Mouse (Mus musculus) kidney, embryonic 16.5 days (tissue): ENCODE measurements at regions not wholly inside any gene's neighbourhood (a gene's known extent, or its start where the extent isn't known, plus 50 kb on each side); places are given as distances from the start of the nearest gene placed in this dataset.

Source experiments
- ATAC-seq: fragments of 200-750 bp; cut with Nextera tagmentation; 2 replicates; pipeline ENCODE4 v1.8.0; 2017; ENCODE audit warnings: moderate TSS enrichment; ENCODE audit not compliant: low FRiP score, low TSS enrichment
- H3K27ac ChIP-seq: fragments of 300-500 bp; sonication (generic); 2 replicates; pipeline ENCODE4 v1.5.1; 2014; ENCODE audit warnings: low read length
- H3K27me3 ChIP-seq: fragments of 300-500 bp; sonication (generic); 2 replicates; pipeline ENCODE4 v1.6.1; 2014; ENCODE audit warnings: low read length, control low read depth, mixed read lengths; ENCODE audit not compliant: insufficient read depth
- H3K36me3 ChIP-seq: fragments of 300-500 bp; sonication (generic); 2 replicates; pipeline ENCODE4 v1.6.1; 2014; ENCODE audit warnings: low read length, control low read depth, mixed read lengths; ENCODE audit not compliant: insufficient read depth
- H3K4me1 ChIP-seq: fragments of 300-500 bp; sonication (generic); 2 replicates; pipeline ENCODE4 v1.6.1; 2014; ENCODE audit warnings: low read length, control low read depth, mixed read lengths; ENCODE audit not compliant: insufficient read depth
- H3K4me2 ChIP-seq: fragments of 300-500 bp; sonication (generic); replicated peaks from 2 replicates; pipeline ENCODE4 v1.6.1; 2014; ENCODE audit warnings: low read depth, low read length
- H3K4me3 ChIP-seq: fragments of 300-500 bp; sonication (generic); 2 replicates; pipeline ENCODE4 v1.5.1; 2014; ENCODE audit warnings: mild to moderate bottlenecking, low read length
- H3K9ac ChIP-seq: fragments of 300-500 bp; sonication (generic); replicated peaks from 2 replicates; pipeline ENCODE4 v1.6.1; 2014; ENCODE audit warnings: low read length
- H3K9me3 ChIP-seq: fragments of 300-500 bp; sonication (generic); 2 replicates; pipeline ENCODE4 v1.6.1; 2016; ENCODE audit warnings: low read length, control low read depth
- WGBS: fragments of 180-500 bp; shearing (Covaris S2); extraction: QIAGEN DNeasy Blood & Tissue Kit; methylation state at CpG from one replicate; pipeline ENCODE4 v1.1.7; 2014; 5-methylcytosine and 5-hydroxymethylcytosine counted together

GRCm38 (mm10) chr15:59188371-59188770, 299.3 kb downstream of the Gm49356 start:
- ATAC-seq: no peak
- Histone ChIP-seq H3K9ac (no peak overlapping the region), H3K36me3 (no peaks in the 10 kb centered on the region), H3K4me2 (no peak overlapping the region), H3K4me1 (no peaks in the 10 kb centered on the region), H3K4me3 (no peak overlapping the region), H3K27me3 (no peaks in the 10 kb centered on the region), H3K9me3 (no peaks in the 10 kb centered on the region; the same call in 1 of the 2 replicates), H3K27ac (no peak overlapping the region)
- 68% methylated on average over 4 of the region's 4 CpGs for WGBS

DNA sequence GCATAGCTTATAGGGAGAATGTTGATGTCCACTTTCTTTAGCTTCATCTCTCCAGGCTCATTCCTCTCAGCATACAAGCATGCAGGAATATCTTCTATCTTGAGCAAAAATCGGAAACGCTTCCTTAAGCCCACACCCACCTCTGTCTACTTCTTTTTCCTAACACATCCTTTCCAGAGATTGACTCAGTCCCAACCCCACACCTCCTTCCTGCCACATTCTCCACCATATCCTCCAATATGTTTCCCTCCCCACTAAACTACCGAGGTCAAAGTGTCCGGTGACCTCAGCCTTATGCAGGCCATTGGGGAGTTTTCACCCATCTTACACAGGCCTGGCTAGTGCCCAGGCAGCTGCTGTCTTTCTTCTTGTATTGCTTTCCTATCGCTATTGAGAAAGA, 301.4 kb downstream of the Gm49356 start:
- Histone ChIP-seq H3K4me3 (no peak overlapping the region), H3K4me2 (no peak overlapping the region), H3K27me3 (no peaks in the 10 kb centered on the region), H3K4me1 (peaks cover 8% of the 10 kb centered on the region; the same call in 1 of the 2 replicates), H3K9ac (no peak overlapping the region), H3K27ac (no peak overlapping the region), H3K36me3 (no peaks in the 10 kb centered on the region), H3K9me3 (no peaks in the 10 kb centered on the region)
- WGBS: 72% methylated on average over 5 of the region's 5 CpGs
- ATAC-seq: no peak

GRCm38 (mm10) chr15:59194421-59194820, 305.3 kb downstream of the Gm49356 start:
- ATAC-seq: peak; percentile 29; the same call in 1 of the 2 replicates
- Histone ChIP-seq H3K27ac (no peak overlapping the region), H3K4me3 (no peak overlapping the region), H3K27me3 (no peaks in the 10 kb centered on the region), H3K9me3 (no peaks in the 10 kb centered on the region), H3K4me2 (no peak overlapping the region), H3K36me3 (no peaks in the 10 kb centered on the region), H3K9ac (no peak overlapping the region), H3K4me1 (peaks cover 25% of the 10 kb centered on the region)
- 41% methylated on average over 10 of the region's 10 CpGs for WGBS

GRCm38 (mm10) chr15:59196351-59196750, 307.3 kb downstream of the Gm49356 start:
- Histone ChIP-seq H3K27ac (no peak overlapping the region), H3K9ac (no peak overlapping the region), H3K4me2 (no peak overlapping the region), H3K4me3 (no peak overlapping the region), H3K27me3 (no peaks in the 10 kb centered on the region), H3K9me3 (no peaks in the 10 kb centered on the region), H3K36me3 (no peaks in the 10 kb centered on the region), H3K4me1 (peaks cover 25% of the 10 kb centered on the region)
- 79% methylated on average over 5 of the region's 5 CpGs for WGBS
- no peak for ATAC-seq

DNA sequence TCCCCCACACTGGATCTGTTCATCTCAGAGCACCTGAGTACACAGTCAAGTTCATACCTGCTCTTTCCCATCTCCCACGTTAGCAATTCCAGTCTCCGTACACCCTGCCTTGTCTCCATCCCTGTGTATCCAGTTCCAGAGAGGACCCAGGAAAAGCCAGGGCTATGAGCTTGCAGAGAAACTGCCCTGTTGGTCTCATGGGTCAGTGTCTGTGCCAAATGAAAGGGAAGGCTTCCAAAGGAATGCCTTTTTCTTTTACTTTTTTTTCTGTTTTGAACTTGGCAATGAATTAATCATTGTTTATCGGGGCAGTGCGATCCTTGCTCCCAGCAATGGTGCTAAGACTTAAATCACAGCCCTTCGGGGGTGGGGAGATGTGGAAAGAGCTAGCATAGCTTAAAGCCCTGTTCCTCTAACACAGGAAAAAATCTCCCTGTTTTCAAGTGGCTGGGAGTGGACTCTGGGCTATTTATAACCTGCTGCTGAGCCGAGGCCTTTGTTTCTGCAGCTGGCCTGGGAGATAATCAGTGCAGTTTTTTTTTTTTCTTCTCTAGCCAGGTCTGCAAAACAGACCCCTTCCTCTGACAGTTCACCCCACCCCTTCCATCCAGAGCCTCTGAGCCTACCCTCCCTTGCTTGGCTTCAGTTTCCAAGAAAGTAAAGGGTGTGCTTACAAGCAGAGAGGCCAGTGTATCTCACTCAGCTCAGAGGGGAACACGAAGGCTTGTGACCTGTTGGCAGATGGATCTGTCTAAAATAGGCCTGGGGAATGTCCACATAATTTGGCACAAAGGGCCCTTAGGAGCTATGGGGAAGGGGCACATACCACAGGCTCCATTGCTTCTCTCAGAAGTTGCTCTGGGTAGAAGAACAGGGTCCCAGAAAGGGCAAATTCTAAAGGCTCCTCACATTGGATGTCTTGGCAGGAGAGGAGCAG, 308.6 kb downstream of the Gm49356 start:
- no peak overlapping the region for H3K4me3 ChIP-seq
- H3K9ac ChIP-seq: peak overlapping the region; percentile 6; the same call in 1 of the 2 replicates
- WGBS: 1% methylated on average over 7 of the region's 7 CpGs
- H3K9me3 ChIP-seq: no peaks in the 10 kb centered on the region
- peaks cover 25% of the 10 kb centered on the region for H3K4me1 ChIP-seq
- peak; percentile 77 for ATAC-seq
- no peaks in the 10 kb centered on the region for H3K36me3 ChIP-seq
- no peak overlapping the region; the same call in 1 of the 2 replicates for H3K4me2 ChIP-seq
- H3K27ac ChIP-seq: peak overlapping the region; percentile 88
- no peaks in the 10 kb centered on the region for H3K27me3 ChIP-seq

- H3K27ac ChIP-seq: no peak overlapping the region
- H3K36me3 ChIP-seq: no peaks in the 10 kb centered on the region
- no peak overlapping the region for H3K4me3 ChIP-seq
- no peaks in the 10 kb centered on the region for H3K27me3 ChIP-seq
- no peaks in the 10 kb centered on the region for H3K9me3 ChIP-seq
- H3K4me1 ChIP-seq: peaks cover 24% of the 10 kb centered on the region
- H3K4me2 ChIP-seq: no peak overlapping the region
- WGBS: 67% methylated on average over 7 of the region's 7 CpGs
- H3K9ac ChIP-seq: no peak overlapping the region
- no peak for ATAC-seq
Measured at GRCm38 (mm10) chr15:59201386-59201785, 312.3 kb downstream of the Gm49356 start.

GRCm38 (mm10) chr15:59201894-59202670, 313.0 kb downstream of the Gm49356 start:
- Histone ChIP-seq H3K4me1 (peaks cover 24% of the 10 kb centered on the region), H3K4me3 (no peak overlapping the region), H3K36me3 (no peaks in the 10 kb centered on the region), H3K9me3 (no peaks in the 10 kb centered on the region), H3K9ac (0 out of 2 replicates have a peak overlapping the region, but pooled peaks have one; percentile 7), H3K4me2 (no peak overlapping the region), H3K27ac (no peak overlapping the region; the same call in 1 of the 2 replicates), H3K27me3 (no peaks in the 10 kb centered on the region)
- ATAC-seq: no peak
- WGBS: 74% methylated on average over 19 of the region's 19 CpGs

DNA sequence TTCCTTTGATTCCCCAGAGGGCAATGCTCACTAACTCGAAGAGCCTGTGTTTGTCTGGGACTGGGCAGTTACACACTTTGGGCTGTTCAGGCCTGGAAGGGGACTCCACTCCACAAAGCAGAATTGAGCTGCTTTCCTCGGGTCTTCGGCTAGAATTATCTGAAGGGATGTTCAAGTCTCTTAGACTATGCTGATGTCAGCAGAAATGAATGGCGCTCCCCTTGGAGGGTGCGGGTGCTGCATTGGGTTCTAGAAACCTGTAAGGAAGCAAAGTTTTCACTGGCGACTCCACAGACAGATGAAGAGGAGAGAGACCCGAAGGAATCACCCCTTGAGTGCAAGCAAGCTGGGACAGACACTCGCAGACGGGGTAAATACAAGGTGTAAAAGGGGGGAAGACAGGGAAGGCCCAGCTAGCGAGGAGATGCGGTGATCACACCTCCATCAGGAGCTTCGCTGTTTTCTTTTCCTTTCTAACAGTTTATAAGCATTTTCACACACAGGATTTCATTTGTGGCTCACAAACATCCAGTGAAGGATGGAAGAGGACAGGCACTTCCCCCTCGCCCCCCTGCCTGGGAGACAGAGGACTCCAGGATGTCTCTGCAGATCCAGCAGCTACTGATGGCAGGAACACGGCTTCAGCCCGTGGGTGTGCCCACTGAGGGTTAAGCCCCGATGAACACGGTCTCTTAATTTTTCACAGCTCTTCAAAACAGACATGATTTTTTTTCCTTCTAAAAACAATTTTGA, 314.2 kb downstream of the Gm49356 start:
- Histone ChIP-seq H3K27me3 (no peaks in the 10 kb centered on the region), H3K9ac (no peak overlapping the region), H3K36me3 (no peaks in the 10 kb centered on the region), H3K27ac (no peak overlapping the region), H3K4me2 (no peak overlapping the region), H3K9me3 (no peaks in the 10 kb centered on the region), H3K4me3 (no peak overlapping the region), H3K4me1 (peaks cover 12% of the 10 kb centered on the region)
- ATAC-seq: no peak
- 59% methylated on average over 17 of the region's 17 CpGs for WGBS

GRCm38 (mm10) chr15:59203850-59204625, 314.9 kb downstream of the Gm49356 start:
- Histone ChIP-seq H3K27me3 (no peaks in the 10 kb centered on the region), H3K9me3 (no peaks in the 10 kb centered on the region), H3K36me3 (no peaks in the 10 kb centered on the region), H3K4me1 (peaks cover 7% of the 10 kb centered on the region; the same call in 1 of the 2 replicates), H3K4me3 (no peak overlapping the region), H3K27ac (no peak overlapping the region), H3K9ac (no peak overlapping the region), H3K4me2 (peak overlapping the region; percentile 33; the same call in 1 of the 2 replicates)
- peak; percentile 64; the same call in 1 of the 2 replicates for ATAC-seq
- 43% methylated on average over 17 of the region's 17 CpGs for WGBS
